Mouse (Mus musculus): ENCODE measurements around the gene Mast3.

DNA sequence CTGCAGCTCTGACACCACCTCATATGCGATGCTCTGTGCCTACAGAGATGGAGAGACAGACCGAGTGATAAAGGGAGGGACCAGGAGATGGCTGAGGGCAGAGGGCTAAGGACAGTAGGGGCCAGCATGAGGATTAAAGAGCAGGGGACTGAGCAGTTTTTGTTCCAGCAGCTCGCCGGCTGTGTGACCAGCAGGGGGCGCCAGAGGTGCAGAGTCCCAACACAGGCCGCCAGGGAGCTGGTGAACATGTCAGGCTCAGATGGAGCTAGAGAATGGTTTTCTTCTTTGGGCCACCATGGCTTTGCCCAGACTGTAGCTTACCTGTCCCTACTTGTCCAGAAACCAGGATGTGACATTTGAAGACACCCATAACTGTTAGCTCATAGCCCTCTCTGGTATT, 39.7 kb upstream of the Mast3 start:
- TF ChIP-seq FLI1 (IDR thresholded peaks at IDR 0.05; ENCODE audit: low read length) (no peak), GATA1 (IDR thresholded peaks at IDR 0.05; ENCODE audit: borderline replicate concordance, low read length) (no peak)

Measured in megakaryocyte, embryonic 14.5 days (primary cell).